Mouse (Mus musculus): ENCODE data around the gene Fabp6. TPM values are rescaled to one million over a fixed set of nuclear protein-coding genes. Genes with fewer than 3 reads are reported as not detected.

The Fabp6 gene
- polyA plus RNA-seq, 1 experiment from 2014 or later, result not detected

Other genes with a start within 250 kb of the Fabp6 start
- gene Pttg1, start 175.3 kb downstream of the Fabp6 start, polyA plus RNA-seq (2015; fragmentation: Nextera tagmentation; extraction: Ambion mirVana), result 102 and 121 TPM in 2 replicates
- gene Slu7, start 167.8 kb downstream of the Fabp6 start, polyA plus RNA-seq (2015; fragmentation: Nextera tagmentation; extraction: Ambion mirVana), result 35.8 and 42.3 TPM in 2 replicates
- 6.4 and 8.1 TPM in 2 replicates for gene C1qtnf2, start 127.3 kb downstream of the Fabp6 start, polyA plus RNA-seq (2015; fragmentation: Nextera tagmentation; extraction: Ambion mirVana)
- 20.2 and 21.0 TPM in 2 replicates for gene Ccnjl, start 72.8 kb downstream of the Fabp6 start, polyA plus RNA-seq (2015; fragmentation: Nextera tagmentation; extraction: Ambion mirVana)
- gene 4933415A04Rik, start 14.5 kb downstream of the Fabp6 start, polyA plus RNA-seq (2015; fragmentation: Nextera tagmentation; extraction: Ambion mirVana), result 4.6 and 5.4 TPM in 2 replicates
- 17.3 and 20.1 TPM in 2 replicates for gene Pwwp2a, start 80.5 kb upstream of the Fabp6 start, polyA plus RNA-seq (2015; fragmentation: Nextera tagmentation; extraction: Ambion mirVana)
- 47.3 and 54.9 TPM in 2 replicates for gene Ttc1, start 146.5 kb upstream of the Fabp6 start, polyA plus RNA-seq (2015; fragmentation: Nextera tagmentation; extraction: Ambion mirVana)